Mouse (Mus musculus): Measurements from ENCODE around the gene Rgl2. TPM values are rescaled to one million over a fixed set of nuclear protein-coding genes. Genes with fewer than 3 reads are reported as not detected.

The Rgl2 gene
- total and polyA plus RNA-seq, 2 experiments, result 9.8 to 27.7 TPM

DNA sequence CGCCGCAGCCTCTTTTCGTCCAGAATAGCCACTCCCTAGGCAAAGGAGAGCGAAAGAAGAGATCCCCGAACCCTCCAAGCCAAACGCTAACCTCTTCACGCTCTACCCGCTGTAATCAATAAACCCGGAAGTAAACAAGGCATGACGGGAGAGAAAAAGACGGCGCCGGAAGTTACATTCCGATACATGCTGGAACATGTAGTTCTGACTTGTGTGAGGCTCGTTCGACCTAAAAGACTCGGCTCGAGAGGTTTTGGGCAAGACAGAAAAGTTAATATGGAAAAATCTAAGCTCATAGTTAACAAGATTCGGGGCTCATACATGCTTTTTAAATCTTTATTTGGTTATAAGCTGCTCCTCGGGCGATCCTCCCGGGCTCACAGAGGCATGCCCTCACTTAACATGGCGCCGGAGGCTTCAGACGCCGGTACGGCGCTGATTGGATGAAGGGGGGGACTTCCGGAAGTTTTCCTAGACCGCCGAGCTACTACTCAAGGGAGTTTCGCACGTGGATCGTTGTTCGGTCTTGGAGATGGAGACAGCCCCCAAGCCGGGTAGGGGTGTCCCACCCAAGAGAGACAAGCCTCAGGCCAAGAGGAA is 11.0 kb downstream of the Rgl2 start, which contains the start of the genes Pfdn6 and Wdr46:
Pfdn6 (minus strand) TSS at position 138 of the 600 bp plus-strand sequence.
Wdr46 (plus strand) TSS at position 455 of the 600 bp plus-strand sequence.
- peak within 1 kb of the TSS; percentile 64 for H3K27ac ChIP-seq (replicated peaks; ENCODE audit: insufficient read depth, low read depth, low read length)
- peak; percentile 91 for DNase-seq (ENCODE audit: extremely low read depth, low read depth, low spot score)
- peaks cover 1% of the 10 kb centered on the region; the same call in 1 of the 2 replicates for H3K36me3 ChIP-seq (ENCODE audit: control insufficient read depth, insufficient read depth, low read length)
- no peaks in the 10 kb centered on the region for H3K27me3 ChIP-seq (ENCODE audit: control insufficient read depth, insufficient read depth, low read length)
- H3K4me1 ChIP-seq (ENCODE audit: control insufficient read depth, insufficient read depth, low read length), result peaks cover 10% of the 10 kb centered on the region; the same call in 1 of the 2 replicates
- peak within 1 kb of the TSS; percentile 97 for H3K4me3 ChIP-seq (ENCODE audit: insufficient read depth, low read depth, low read length)
- no peak for TF ChIP-seq CTCF (IDR thresholded peaks at IDR 0.05; ENCODE audit: low read depth, low read length)
- 0 out of 2 replicates have a peak, but pooled peaks have one; percentile 12 for TF ChIP-seq POLR2A (IDR thresholded peaks at IDR 0.05; ENCODE audit: extremely low read depth, insufficient read depth, low read length)
- H3K9ac ChIP-seq (ENCODE audit: low read depth, low read length), result peak within 1 kb of the TSS; percentile 89
- under 1% methylated on average over 36 of the region's 36 CpGs for whole genome bisulfite sequencing
- H3K79me2 ChIP-seq (ENCODE audit: control insufficient read depth, insufficient read depth, low read length), result peaks cover 11% of the 10 kb centered on the region; the same call in 1 of the 2 replicates

DNA sequence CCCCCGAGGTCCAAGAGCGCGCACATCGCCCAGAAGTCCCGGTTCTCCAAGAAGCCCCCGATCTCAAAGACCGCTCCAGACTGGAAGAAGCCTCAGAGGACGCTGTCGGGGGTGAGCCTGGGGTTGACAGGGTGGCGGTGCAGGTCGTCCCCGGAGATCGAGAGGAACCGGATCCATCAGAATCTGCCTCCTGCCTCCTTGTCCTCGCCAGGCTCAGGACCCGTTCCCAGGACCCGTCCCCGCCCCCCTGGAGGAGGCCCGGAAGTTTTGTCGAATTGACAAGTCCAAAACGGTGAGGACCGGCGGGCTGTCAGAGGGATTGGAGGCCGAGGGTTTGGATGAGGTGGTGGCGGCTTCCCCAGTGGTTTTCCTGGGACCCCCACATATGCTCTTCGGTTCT is 11.6 kb downstream of the Rgl2 start:
- no peaks in the 10 kb centered on the region for H3K27me3 ChIP-seq (ENCODE audit: control insufficient read depth, insufficient read depth, low read length)
- no peak for DNase-seq (ENCODE audit: extremely low read depth, low read depth, low spot score)
- 2% methylated on average over 26 of the region's 26 CpGs for WGBS
- peaks cover 11% of the 10 kb centered on the region; the same call in 1 of the 2 replicates for H3K79me2 ChIP-seq (ENCODE audit: control insufficient read depth, insufficient read depth, low read length)
- H3K4me1 ChIP-seq (ENCODE audit: control insufficient read depth, insufficient read depth, low read length), result peaks cover 10% of the 10 kb centered on the region; the same call in 1 of the 2 replicates
- TF ChIP-seq POLR2A (IDR thresholded peaks at IDR 0.05; ENCODE audit: extremely low read depth, insufficient read depth, low read length) (no peak), CTCF (IDR thresholded peaks at IDR 0.05; ENCODE audit: low read depth, low read length) (no peak)
- peak overlapping the region; percentile 97 for H3K4me3 ChIP-seq (ENCODE audit: insufficient read depth, low read depth, low read length)
- H3K27ac ChIP-seq (replicated peaks; ENCODE audit: insufficient read depth, low read depth, low read length), result no peak overlapping the region
- H3K9ac ChIP-seq (ENCODE audit: low read depth, low read length), result peak overlapping the region; percentile 85
- peaks cover 1% of the 10 kb centered on the region; the same call in 1 of the 2 replicates for H3K36me3 ChIP-seq (ENCODE audit: control insufficient read depth, insufficient read depth, low read length)

DNA sequence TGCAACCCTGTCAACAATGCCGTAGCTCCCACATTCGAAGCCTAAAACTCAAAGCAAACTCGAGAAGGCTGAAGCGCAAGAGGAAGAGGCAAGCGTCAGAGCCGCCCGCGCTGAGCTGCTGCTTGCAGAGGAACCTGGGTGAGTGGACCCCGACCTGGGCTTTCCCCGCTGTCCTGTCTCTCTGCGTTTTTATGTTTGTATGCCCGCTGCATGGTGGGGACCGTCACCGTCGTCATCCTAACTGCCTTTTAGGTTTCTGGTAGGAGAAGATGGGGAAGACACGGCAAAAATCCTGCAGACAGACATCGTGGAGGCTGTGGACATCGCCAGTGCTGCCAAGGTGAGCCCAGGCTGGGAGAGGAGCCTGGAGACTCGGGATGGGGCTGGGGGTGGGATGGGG is 12.0 kb downstream of the Rgl2 start:
- peaks cover 11% of the 10 kb centered on the region; the same call in 1 of the 2 replicates for H3K79me2 ChIP-seq (ENCODE audit: control insufficient read depth, insufficient read depth, low read length)

DNA sequence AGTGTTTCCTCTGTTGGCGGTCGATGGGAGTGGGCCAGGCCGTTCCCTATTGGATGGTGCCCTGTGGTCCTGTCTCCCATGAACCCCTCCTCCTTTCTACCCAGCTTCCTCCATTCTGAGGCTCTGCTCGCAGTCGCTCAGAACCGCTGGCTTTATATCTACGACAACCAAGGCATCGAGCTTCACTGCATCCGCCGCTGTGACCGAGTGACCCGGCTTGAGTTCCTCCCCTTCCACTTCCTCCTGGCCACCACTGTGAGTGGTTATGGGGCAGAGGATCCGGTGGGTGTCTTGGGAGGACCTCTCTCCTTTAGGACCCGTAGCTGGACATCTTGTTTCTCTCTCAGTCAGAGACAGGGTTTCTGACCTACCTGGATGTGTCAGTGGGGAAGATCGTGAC is 14.1 kb downstream of the Rgl2 start:
- no peak overlapping the region for H3K27ac ChIP-seq (replicated peaks; ENCODE audit: insufficient read depth, low read depth, low read length)
- H3K4me3 ChIP-seq (ENCODE audit: insufficient read depth, low read depth, low read length), result no peak overlapping the region
- WGBS, result 91% methylated on average over 15 of the region's 15 CpGs
- DNase-seq (ENCODE audit: extremely low read depth, low read depth, low spot score), result no peak
- H3K79me2 ChIP-seq (ENCODE audit: control insufficient read depth, insufficient read depth, low read length), result peaks cover 11% of the 10 kb centered on the region; the same call in 1 of the 2 replicates
- peaks cover 1% of the 10 kb centered on the region; the same call in 1 of the 2 replicates for H3K36me3 ChIP-seq (ENCODE audit: control insufficient read depth, insufficient read depth, low read length)
- H3K4me1 ChIP-seq (ENCODE audit: control insufficient read depth, insufficient read depth, low read length), result peaks cover 10% of the 10 kb centered on the region; the same call in 1 of the 2 replicates
- no peak overlapping the region for H3K9ac ChIP-seq (ENCODE audit: low read depth, low read length)
- no peak for TF ChIP-seq POLR2A (IDR thresholded peaks at IDR 0.05; ENCODE audit: extremely low read depth, insufficient read depth, low read length)
- no peak for TF ChIP-seq CTCF (IDR thresholded peaks at IDR 0.05; ENCODE audit: low read depth, low read length)
- no peaks in the 10 kb centered on the region for H3K27me3 ChIP-seq (ENCODE audit: control insufficient read depth, insufficient read depth, low read length)

More for the DNA sequence above, 12.0 kb downstream of the Rgl2 start:
- peaks cover 10% of the 10 kb centered on the region; the same call in 1 of the 2 replicates for H3K4me1 ChIP-seq (ENCODE audit: control insufficient read depth, insufficient read depth, low read length)
- H3K27ac ChIP-seq (replicated peaks; ENCODE audit: insufficient read depth, low read depth, low read length), result no peak overlapping the region
- no peaks in the 10 kb centered on the region for H3K27me3 ChIP-seq (ENCODE audit: control insufficient read depth, insufficient read depth, low read length)
- TF ChIP-seq POLR2A (IDR thresholded peaks at IDR 0.05; ENCODE audit: extremely low read depth, insufficient read depth, low read length) (no peak), CTCF (IDR thresholded peaks at IDR 0.05; ENCODE audit: low read depth, low read length) (no peak)
- no peak for DNase-seq (ENCODE audit: extremely low read depth, low read depth, low spot score)
- H3K9ac ChIP-seq (ENCODE audit: low read depth, low read length), result peak overlapping the region; percentile 85
- WGBS, result 50% methylated on average over 19 of the region's 19 CpGs
- peaks cover 1% of the 10 kb centered on the region; the same call in 1 of the 2 replicates for H3K36me3 ChIP-seq (ENCODE audit: control insufficient read depth, insufficient read depth, low read length)
- peak overlapping the region; percentile 97 for H3K4me3 ChIP-seq (ENCODE audit: insufficient read depth, low read depth, low read length)

DNA sequence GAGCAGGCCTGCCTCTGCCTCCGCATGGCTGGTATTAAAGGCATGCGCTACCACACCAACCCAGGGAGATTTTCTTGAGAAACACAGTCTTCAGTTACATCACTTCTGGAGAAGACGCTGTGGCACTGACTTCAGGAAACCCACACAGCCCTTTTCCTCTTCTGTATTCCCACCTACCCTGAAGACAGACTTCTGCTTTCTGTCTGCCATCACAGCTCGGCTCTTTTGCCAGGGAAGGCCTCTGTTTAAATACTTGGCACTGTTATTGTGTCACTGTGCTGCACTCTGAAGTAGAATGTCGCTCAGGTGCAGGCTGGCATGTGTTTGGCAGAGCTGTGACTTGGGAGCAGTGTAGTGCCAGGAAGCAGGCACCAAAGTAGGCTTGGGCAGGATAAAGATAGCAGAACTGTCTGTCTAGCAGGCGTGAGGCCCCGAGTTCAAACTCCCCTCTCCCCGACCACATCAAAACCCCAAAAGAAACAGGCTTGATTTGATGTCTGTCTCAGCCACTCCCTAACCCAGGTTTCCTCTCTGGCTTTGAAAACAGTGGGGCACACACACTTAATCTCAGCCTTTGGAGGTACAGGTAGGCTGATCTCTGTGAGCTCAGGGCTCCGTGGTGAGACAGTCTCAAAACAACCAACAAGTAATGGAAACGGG is 18.2 kb downstream of the Rgl2 start:
- no peak overlapping the region for H3K27ac ChIP-seq (replicated peaks; ENCODE audit: insufficient read depth, low read depth, low read length)

More for the DNA sequence above, 18.2 kb downstream of the Rgl2 start:
- H3K79me2 ChIP-seq (ENCODE audit: control insufficient read depth, insufficient read depth, low read length), result no peaks in the 10 kb centered on the region
- peaks cover 3% of the 10 kb centered on the region; the same call in 1 of the 2 replicates for H3K4me1 ChIP-seq (ENCODE audit: control insufficient read depth, insufficient read depth, low read length)
- H3K27me3 ChIP-seq (ENCODE audit: control insufficient read depth, insufficient read depth, low read length), result no peaks in the 10 kb centered on the region
- peak; percentile 55 for DNase-seq (ENCODE audit: extremely low read depth, low read depth, low spot score)
- H3K9ac ChIP-seq (ENCODE audit: low read depth, low read length), result no peak overlapping the region
- H3K4me3 ChIP-seq (ENCODE audit: insufficient read depth, low read depth, low read length), result no peak overlapping the region
- H3K36me3 ChIP-seq (ENCODE audit: control insufficient read depth, insufficient read depth, low read length), result peaks cover 9% of the 10 kb centered on the region; the same call in 1 of the 2 replicates
- no peak for TF ChIP-seq POLR2A (IDR thresholded peaks at IDR 0.05; ENCODE audit: extremely low read depth, insufficient read depth, low read length)
- TF ChIP-seq CTCF (IDR thresholded peaks at IDR 0.05; ENCODE audit: low read depth, low read length), result no peak
- 57% methylated on average over 10 of the region's 10 CpGs for WGBS
